Mouse (Mus musculus) ovary, postnatal 14 days (tissue): ENCODE results near the gene Abca7.
"Not testable (repeated sequence)": the region's sequence is repeated elsewhere in the genome, so short reads cannot be mapped to it uniquely, and the experiment has no call there.

Experiments used
- DNase-seq: peaks from one replicate; pipeline ENCODE4 v3.0.0; 2022; ENCODE audit warnings: low spot score

Abca7 gene

DNA sequence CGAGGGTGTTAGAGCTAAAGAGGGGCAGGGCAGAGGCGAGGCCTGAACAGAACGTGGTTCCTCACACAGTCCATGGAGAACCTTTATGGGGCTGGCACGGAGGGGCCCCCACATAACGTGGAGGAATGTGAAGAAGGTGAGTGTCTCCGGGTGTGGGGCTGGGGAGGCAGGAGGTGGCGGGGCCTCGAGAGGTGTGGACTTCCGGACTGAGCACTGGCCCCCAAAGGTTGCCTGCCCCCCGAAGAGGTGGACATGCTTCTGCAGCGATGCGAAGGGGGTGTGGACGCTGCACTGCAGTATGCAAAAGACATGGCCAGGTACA, 25.0 kb downstream of the Abca7 start:
- no peak for DNase-seq

DNA sequence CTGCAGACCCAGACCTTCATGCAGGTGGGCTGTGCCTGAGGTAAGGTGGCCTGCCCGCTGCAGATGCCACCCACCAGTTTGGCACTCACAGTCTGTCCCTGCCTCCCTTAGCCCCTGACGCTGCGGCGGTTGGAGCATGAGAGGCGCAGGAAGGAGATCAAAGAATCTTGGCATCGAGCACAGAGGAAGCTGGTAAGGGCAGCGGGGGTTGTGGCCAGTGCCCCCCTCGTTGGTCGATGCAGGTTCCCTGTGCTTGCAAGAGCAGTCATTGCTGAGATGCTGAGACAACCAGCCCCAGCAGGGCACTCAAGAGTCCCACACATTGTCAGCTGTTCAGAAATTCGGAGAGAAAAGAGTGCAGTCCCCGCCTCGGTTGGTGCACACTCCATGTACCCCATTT, 25.9 kb downstream of the Abca7 start:
- no peak for DNase-seq

DNA sequence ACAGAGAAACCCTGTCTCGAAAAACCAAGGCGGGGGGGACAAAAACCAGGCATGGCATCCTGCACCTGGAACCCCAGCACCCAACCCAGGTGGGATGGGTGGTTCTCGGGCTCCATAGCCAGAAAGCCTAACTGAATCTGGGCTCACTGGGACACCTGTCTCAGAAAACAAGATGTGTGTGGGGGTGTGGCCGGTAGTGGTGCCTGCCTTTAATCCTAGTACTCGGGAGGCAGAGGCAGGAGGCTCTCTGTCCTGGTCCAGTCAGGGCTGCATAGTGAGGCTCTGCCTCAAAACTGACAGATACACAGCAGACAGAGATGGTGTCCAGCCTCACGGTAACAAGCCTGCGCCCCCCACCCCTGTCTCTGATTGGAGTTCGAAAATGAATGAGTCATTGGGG, 26.5 kb downstream of the Abca7 start:
- no peak for DNase-seq

DNA sequence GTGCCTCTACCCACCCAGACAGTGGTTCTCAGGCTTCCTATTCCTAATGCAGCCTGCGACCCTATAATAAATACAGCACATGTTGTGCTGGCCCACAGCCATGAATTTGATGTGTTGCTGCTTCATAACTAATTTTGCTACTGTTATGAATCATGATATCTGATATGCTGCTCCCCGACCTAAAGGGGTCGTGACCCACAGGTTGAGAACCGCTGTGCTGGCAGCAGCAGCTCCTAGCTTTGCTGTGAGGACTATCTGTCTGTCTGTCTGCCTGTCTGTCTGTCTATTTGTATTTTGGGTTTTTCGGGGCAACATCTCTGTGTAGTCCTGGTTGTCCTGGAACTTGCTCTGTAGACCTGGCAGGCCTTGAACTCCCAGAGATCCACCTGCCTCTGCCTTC, 27.5 kb downstream of the Abca7 start:
- DNase-seq, result no peak

DNA sequence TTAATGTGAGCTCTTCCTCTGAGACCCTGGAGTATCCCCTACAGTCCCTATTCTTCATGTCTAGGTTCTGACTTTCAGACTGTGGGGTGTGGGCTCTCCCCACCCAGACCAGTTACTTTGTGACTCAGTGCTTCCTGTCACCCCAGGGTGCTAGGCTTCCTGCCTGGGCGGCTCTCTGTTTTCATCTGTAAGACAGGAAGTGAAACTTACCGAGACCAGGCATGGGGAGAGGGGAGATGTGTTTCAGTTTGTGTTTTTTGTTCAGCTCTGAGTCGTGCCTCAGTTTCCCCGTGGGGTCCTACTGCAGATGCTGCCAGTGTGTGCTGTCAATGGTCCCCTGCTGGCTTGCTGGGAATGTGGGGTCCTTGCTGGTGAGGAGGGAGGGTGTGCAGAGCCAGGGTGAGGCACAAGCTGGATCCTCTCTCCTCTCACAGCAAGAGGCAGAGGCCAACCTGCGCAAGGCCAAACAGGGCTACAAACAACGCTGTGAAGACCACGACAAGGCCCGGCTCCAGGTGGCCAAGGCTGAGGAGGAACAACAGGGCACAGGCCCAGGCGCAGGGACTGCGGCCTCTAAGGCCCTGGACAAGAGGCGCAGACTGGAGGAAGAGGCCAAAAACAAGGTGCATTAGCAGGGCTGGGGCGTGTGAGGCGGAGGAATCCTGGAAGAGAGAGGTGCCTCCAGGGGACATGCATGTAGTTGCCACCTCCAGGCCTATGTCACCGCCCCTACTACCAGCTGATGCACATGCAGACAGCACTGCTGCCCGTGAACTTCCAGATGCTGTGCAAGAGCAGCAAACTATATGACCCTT, 28.1 kb downstream of the Abca7 start:
- no peak for DNase-seq

DNA sequence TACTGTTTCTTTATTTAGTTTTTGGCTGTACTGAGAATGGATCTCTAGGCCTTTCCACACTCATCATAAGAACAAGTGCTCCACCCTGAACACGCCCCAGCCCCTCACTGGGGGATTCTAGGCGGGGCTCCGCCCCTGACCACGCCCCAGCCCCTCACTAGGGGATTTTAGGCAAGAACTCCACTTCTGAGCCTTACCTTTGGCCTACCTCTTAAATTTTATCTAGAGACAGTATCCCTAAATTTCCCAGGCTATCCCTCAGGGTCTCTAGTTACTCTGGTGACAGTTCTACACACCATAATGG, 28.7 kb downstream of the Abca7 start:
- no peak for DNase-seq

DNA sequence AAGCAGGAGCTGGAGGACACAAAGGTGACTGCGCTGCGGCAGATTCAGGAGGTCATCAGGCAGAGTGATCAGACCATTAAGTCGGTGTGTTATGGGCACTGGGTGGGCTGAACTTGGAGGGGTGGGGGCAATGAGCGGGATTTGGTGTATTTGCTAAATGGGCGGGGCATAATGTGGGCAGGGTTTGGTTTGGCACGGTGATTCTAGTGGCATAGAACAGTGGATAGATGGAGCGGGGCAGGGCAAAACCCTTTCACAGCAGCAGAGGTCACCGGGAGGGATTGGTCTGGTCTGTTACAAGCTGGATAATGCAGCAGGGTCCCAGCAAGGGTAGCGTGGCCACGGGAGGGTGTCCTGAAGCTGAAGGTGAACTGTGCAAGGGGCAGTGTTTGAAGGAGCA, 29.2 kb downstream of the Abca7 start:
- no peak for DNase-seq

DNA sequence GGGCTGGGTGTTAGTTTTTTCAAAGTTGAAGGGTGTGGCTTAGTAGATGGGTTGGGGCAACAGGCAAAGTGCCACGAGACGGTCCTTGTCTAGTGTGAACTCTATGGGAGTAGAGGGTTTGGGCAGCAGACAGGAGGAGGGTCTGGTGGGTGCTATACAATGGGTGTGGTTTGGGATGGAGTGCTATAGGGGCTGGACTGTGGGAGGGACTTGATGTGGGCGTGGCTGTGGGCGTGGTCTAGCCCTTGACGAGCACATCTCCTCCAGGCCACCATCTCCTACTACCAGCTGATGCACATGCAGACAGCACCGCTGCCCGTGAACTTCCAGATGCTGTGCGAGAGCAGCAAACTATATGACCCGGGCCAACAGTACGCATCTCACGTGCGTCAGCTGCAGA, 29.6 kb downstream of the Abca7 start:
- DNase-seq, result no peak

DNA sequence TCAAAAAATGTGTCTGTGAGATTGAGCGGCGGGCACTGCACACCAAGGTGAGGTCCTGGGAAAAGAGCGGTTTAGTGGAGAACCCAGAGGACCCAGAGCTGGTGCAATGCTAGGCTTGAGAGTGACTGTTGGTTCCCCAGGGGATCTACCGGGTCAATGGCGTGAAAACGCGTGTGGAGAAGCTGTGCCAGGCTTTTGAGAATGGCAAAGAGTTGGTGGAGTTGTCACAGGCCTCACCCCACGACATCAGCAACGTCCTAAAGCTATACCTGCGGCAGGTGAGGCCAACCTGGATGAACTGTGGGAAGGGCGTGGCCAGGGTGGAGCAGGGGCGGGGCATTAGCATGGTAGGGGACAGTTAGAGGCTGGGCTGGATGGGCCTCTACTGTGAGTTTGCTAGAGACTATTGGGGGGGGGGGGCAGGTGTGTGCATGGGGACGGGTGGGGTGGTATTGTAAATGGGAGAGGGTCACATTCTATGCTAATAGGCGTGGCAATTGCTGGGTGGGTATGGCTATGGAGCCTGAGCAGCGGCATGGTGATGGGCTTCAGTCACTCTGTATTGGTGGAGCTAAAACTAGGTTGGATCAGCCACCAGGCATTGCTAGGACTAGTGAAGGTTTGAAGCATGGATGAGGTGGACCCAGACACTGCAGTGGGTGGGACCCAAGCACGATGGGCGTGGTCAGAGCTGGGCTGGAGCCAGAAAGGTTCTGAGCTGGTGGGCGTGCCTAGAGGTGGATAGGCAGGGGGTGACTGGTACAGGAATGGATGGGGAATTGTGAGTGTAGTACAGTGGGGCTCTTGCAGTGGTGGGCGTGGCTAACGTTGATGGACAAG, 31.6 kb downstream of the Abca7 start:
- DNase-seq, result no peak

DNA sequence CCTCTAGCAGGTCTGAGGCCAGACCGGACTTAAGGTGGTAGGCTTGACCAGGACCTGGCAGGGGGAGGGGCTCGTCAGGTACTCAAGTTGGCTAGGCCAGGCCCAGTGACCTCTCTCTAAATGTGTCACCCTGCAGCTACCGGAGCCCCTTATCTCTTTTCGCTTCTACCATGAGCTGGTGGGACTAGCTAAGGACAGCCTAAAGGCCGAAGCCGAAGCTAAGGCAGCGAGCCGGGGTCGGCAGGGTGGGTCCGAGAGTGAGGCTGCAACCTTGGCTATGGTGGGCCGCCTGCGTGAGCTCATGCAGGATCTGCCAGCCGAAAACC, 32.2 kb downstream of the Abca7 start:
- DNase-seq, result no peak

DNA sequence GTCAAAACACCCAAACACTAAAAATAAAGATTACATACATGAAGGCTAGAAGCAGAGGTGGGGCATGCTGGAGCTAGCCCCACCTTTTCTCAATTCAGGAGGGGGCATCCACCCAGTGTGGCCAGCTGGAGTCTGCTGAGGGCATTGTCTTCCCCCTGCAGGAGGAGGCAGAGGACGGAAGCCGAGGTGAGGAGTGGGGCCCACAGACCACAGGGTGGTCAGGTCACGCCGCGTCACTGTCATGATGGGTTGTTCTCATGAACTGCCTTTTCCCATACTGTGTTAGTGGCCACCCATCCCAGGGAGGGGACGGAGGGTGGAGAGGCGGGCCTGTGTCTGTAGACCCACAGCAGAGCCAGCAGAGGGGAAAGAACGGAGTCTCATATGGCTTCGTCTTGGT, 33.9 kb downstream of the Abca7 start:
- DNase-seq, result no peak

DNA sequence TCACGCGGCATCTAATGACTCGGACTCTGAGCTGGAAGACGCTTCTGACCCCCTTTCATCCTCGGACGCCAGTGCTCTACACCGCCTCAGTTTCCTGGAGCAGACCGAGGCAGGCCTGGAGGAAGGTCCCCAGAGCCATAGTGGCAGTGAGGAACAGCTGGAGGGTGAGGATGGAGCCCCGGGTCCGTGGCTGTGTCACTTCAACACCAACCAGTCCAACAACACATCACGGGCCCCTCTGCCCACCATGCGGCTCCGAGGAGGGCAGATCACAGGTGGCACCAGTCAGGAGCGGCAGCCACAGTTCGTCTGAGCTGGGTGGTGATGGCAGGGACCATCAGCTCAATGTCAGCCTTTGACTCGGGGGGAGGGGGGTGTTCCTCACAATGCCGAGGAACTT, 34.4 kb downstream of the Abca7 start:
- no peak for DNase-seq

DNA sequence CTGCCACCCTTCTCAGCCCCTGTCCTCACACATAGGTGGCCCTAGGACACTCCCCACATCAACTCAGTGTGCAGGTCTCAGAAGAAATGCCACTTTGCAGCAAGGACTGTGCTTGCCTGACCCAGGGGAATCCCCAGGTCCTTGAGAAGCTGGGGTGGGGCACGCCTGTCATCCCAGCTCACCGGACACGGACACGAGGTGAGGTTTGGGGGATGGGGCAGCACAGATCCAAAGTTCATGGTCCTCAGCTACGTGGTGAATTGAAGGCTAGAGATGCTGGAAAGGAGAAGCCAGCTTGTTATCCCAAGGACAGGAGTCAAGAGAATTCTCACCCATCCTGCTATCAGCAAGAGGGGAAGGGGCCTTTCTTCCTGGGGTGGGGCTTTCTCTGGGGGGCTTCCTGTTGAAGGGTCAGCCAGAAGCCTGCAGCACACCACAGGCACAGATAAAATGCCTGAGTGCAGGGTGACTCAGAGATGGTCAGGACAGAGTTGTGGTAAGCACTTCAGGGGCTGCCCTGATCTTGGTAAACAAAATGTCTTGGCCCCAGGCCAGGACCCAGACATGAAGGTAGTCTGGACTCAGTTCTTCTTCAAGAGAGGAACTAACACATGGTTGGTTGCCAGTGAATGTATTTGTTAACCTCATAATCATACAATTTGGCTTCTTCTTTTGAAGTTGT, 36.6 kb downstream of the Abca7 start:
- DNase-seq, result no peak

DNA sequence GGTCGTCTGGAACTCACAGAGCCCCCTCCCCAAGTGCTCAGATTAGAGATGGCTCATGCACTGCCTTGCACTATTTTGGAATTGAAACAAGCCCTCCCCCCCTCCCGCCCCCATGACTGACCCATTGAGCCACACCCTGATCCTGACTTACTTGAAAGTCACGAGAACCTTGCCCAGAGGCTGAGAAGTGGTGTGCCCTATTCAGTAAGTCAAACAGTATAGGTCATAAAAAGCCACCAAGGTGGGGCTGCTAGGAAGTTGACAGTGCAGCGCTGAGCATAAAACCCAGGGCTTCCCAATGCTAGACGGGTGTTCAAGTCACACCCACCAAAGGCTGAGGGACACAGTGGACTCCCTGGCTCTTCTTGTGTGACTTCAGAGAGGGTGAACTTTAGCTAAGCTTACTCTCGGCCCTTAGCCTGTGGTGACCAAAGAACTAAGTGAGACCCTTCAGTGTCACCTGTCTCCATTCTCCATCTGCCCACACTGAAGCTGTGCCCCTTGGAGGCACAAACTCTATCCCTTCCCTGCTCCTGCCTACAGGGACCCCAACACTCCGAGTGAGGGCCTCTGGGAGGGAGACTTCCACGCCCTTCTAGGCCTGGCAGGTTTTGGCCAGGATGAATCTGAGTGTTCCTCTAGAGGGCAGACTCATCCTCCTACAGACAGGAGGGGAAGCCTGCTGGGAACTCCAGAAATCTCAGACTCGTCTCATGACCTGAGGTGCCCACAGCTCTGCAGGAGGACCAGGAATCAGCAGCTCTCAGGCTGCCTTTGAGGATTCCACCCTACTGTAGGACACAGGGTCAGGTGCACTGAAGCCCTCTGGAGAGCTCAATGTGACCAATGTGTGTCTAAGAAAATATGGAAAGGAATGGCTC, 37.5 kb downstream of the Abca7 start:
- no peak for DNase-seq

DNA sequence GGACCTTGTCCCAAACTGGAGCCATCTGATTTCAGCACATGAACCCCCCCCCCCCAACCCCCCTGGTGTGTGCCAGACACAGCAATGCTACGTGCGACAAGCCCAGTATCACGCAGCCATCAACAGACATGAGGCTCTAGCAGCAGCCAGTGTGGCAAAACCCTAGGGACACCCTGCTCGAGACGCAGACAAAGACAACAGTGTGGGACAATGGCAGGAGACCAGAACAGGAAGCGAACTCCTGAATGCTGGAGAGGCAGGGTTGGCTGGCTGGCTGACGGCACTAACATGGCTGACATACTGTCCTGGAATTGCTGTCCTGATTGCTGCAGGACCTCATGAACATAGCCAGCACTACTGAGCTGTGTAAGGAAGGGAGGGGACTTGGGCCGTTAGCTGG, 38.9 kb downstream of the Abca7 start:
- no peak for DNase-seq

DNA sequence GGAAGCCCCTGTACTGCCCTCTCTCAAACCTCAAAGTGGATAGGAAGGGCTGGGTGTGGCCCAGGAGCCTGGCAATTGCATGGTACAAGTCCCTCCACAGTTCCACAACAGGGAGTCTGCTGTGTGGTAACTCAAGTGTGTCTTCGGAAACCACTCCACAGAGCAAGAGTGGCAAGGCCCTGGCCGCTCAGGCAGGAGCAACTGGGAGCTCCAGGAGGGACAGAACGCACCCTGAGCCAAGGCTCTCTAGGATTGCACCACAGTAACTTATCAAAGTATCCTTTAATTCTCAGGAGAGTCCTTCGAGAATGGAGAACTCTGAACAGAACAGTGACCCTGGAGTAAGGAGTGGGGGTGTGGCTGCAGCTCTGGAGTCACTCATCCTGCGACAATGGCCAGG, 39.4 kb downstream of the Abca7 start:
- no peak for DNase-seq

DNA sequence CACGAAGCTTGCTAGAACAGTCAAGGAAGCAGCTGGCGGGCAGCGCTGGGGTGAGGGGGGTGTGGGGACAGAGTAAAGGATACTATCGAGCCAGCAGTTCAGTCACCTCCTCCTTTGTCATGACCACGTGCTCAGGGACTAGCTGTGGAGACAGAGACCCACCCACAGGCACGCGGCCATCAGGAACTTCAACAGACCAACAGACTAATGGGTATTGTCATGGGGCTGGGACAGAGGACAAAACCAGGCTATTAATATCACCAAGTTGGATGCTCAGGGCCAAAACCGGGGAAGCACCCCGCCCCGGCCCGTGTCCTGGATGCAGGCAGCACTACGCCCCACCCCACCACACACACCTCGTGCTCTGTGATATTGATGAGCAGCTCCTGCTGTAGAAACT, 40.5 kb downstream of the Abca7 start:
- no peak for DNase-seq

DNA sequence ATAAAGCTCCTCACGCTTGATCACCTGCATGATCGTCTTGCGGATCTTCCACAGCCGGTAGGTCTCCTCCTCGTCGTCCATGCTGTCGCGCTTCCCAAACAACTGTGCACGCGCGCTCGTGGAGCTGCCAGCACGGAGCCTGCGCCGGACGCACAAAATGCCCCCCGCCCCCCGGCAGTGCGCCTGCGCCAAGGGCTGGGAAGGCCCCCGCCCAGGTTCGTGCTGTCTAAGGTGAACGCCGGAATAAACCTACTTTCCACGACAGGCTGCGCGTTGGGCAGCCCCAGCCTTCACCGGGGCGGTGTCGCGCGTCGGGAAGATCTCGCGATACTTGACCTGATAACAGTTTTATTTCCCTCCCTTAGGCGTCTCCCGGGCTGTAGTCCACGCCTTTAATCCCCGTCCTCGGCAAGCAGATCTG, 43.3 kb downstream of the Abca7 start, which contains the start of gene Polr2e:
Gene Polr2e (minus strand): TSS at position 237 of the 421 bp plus-strand sequence.
- DNase-seq, result peak; percentile 97

DNA sequence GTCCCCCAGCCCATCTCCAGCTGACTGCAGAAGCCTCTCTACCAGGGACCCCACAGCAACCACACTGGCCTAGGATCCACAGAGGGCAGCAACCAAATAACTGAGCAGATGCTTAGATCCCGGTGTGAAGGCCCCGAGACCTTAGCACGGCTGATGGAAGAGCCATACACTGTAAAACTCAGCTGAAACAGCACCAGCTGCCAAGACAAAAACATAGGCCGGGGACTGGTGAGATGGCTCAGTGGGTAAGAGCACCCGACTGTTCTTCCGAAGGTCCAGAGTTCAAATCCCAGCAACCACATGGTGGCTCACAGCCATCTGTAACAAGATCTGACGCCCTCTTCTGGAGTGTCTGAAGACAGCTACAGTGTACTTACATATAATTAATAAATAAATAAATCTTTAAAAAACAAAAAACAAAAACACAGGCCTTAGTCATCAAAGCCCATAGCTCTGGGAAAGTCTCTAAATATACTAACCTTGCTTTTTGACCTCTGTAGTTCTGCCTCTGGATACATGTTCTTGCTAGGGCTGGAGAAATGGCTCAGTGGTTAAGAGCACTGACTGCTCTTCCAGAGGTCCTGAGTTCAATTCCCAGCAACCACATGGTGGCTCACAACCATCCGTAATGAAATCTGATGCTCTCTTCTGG, 45.2 kb downstream of the Abca7 start:
- DNase-seq, result not testable (repeated sequence)

DNA sequence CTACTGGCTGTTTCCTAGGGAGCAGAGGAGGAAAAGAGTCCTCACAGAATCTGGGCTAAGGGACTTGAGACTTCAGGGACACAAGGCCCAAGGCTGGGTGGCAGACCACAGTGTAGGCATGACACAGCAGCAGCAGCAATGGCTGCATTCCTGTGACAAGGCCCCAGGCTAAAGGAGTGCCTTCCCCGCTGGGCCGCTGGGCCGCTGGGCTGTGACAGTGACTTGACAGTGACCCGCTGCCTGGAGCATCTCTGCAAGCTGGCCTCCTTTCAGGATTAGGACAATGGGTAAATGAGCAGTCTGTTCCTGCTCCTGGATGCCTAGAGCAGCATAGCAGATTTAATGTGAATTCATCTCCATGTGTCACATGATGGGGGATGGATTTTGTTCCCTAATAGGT, 47.8 kb downstream of the Abca7 start:
- no peak for DNase-seq

DNA sequence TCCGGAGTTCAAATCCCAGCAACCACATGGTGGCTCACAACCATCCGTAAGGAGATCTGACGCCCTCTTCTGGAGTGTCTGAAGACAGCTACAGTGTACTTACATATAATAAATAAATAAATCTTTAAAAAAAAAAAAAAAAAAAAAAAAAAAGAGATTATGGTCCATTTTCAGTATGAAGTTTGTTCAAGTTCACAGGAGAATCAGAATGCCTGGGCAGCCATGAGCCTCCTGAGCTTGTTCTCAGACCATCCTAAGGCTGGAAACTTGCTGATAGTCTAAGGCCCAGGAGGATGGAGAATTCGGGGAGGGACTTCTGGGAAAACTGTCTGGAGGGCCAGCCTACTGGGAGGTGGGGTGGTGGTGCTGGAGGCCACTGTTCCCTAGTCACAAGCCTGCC, 49.1 kb downstream of the Abca7 start:
- not testable (repeated sequence) for DNase-seq

DNA sequence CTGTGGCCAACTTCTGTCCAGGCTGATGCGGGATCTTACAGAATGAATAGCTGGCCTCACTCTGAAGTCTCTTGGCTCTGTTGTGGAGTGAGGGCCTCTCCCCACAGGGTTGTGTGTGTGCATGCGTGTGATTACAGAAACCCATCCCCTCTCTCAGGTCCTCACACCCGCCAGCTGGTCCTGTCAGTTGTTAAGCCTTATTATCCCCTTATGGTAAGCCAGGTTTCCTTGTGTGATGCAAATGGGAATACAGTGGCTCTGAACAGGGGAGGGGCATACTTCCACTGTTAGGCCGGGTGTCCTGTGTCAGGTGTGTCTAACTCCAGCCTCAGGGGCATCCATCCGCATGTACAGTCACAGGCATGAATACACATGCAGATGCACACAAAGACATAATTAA, 49.5 kb downstream of the Abca7 start:
- DNase-seq, result no peak
